Mouse (Mus musculus) embryonic facial prominence, embryonic 12.5 days (tissue): ENCODE results near the gene Tirap. TPM values are rescaled to one million over a fixed set of nuclear protein-coding genes. Genes with fewer than 3 reads are reported as not detected.

Experiments used
- ATAC-seq: fragments of 200-750 bp; cut with Nextera tagmentation; 2 replicates; pipeline ENCODE4 v1.8.0; 2017; ENCODE audit not compliant: insufficient number of reproducible peaks, insufficient read depth, low FRiP score, low TSS enrichment
- H3K27ac ChIP-seq: fragments of 300-500 bp; sonication (generic); 2 replicates; pipeline ENCODE4 v1.5.1; 2016; ENCODE audit warnings: mild to moderate bottlenecking
- H3K27me3 ChIP-seq: fragments of 300-500 bp; sonication (generic); 2 replicates; pipeline ENCODE4 v1.6.1; 2016; ENCODE audit warnings: mild to moderate bottlenecking, moderate library complexity
- H3K36me3 ChIP-seq: fragments of 300-500 bp; sonication (generic); 2 replicates; pipeline ENCODE4 v1.6.1; 2016; ENCODE audit warnings: mild to moderate bottlenecking
- H3K4me1 ChIP-seq: fragments of 300-500 bp; sonication (generic); 2 replicates; pipeline ENCODE4 v1.6.1; 2016
- H3K4me2 ChIP-seq: fragments of 300-500 bp; sonication (generic); replicated peaks from 2 replicates; pipeline ENCODE4 v1.6.1; 2016; ENCODE audit warnings: mild to moderate bottlenecking, moderate library complexity
- H3K4me3 ChIP-seq: fragments of 300-500 bp; sonication (generic); 2 replicates; pipeline ENCODE4 v1.5.1; 2016; ENCODE audit warnings: mild to moderate bottlenecking
- H3K9ac ChIP-seq: fragments of 300-500 bp; sonication (generic); 2 replicates; pipeline ENCODE4 v1.6.1; 2016; ENCODE audit warnings: mild to moderate bottlenecking, moderate library complexity
- H3K9me3 ChIP-seq: fragments of 300-500 bp; sonication (generic); 2 replicates; pipeline ENCODE4 v1.6.1; 2016; ENCODE audit warnings: mild to moderate bottlenecking, moderate library complexity
- WGBS: fragments of 180-500 bp; shearing (Covaris S2); methylation state at CpG from one replicate; pipeline ENCODE4 v1.1.7; 2016; 5-methylcytosine and 5-hydroxymethylcytosine counted together
- polyA plus RNA-seq: library from polyadenylated mRNA; unstranded; fragments of >200 nt; fragmentation: Nextera tagmentation; extraction: Ambion mirVana; gene quantifications from 2 replicates; pipeline ENCODE4 v1.2.1, GENCODE M21; 2016

The Tirap gene
- polyA plus RNA-seq: 11.6 and 13.3 TPM in 2 replicates

DNA sequence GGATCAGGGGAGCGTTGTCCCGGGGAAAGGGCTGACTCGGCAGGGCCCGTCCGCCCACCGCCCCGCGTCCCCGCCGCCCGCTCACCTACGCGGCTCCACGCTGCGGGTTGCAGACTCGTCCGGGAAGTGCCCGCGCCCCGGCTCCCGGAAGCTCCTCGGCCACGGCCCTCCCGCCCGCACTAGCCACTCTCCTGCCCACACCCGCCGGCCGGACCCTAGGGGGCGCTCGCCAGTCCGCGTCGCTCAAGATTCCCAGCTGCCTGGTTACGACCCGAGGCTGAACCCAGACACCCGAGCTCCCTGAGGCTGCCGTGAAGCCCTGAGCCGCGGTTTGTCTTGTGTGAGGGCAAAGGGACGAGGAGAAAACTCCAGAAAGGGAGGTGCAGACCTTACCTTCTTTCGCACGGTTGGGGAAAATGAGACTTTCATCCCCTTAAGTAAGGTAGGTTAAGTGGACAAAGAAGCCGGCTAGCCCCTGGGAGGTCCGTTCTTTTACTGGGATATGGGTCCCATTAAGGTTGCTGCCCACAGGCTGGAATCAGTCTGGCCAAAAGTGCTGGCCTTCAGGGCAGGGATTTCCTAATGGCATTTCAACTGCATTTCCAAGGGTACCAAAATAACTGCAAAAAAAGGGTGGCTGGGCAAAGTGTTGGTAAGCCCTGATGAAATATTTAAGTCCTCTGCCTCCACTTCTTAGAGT lies at the start of gene Tirap, which contains the start of gene Srpr:
Tirap (minus strand) TSS at position 520 of the 700 bp plus-strand sequence.
Srpr (plus strand) TSS at position 404 of the 700 bp plus-strand sequence.
- Histone ChIP-seq H3K4me3 (peak within 1 kb of the TSS; percentile 65), H3K9ac (peak within 1 kb of the TSS; percentile 78), H3K9me3 (no peaks in the 10 kb centered on the region), H3K27ac (peak within 1 kb of the TSS; percentile 46; the same call in 1 of the 2 replicates), H3K4me2 (peak within 1 kb of the TSS; percentile 73), H3K27me3 (no peaks in the 10 kb centered on the region), H3K36me3 (peaks cover 6% of the 10 kb centered on the region), H3K4me1 (peaks cover 7% of the 10 kb centered on the region; the same call in 1 of the 2 replicates)
- under 1% methylated on average over 44 of the region's 44 CpGs for WGBS
- peak; percentile 92 for ATAC-seq

DNA sequence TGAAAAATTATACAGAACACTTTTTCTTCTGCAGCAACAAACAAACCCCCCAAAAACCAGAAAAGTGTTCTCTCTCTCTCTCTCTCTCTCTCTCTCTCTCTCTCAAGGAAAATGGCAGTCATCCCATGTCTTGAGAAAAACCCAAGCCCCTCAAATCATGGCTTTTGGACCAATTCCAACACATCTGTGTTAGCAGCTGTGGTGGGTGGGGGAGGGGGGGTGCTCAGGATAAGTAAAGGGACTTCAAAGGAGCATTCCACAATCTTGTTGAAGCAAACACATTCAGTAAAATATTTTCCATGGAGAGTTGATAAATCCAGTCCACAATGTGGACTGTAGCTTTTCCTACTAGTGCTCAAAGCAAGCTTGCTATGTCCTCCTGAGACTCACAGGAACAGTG lies 49.4 kb upstream of the Tirap start:
- ATAC-seq: no peak
- H3K27ac ChIP-seq: 0 out of 2 replicates have a peak overlapping the region, but pooled peaks have one; percentile 50
- no peaks in the 10 kb centered on the region for H3K27me3 ChIP-seq
- no peak overlapping the region for H3K4me2 ChIP-seq
- peaks cover 11% of the 10 kb centered on the region; the same call in 1 of the 2 replicates for H3K4me1 ChIP-seq
- no peaks in the 10 kb centered on the region for H3K9me3 ChIP-seq
- H3K4me3 ChIP-seq: no peak overlapping the region
- H3K36me3 ChIP-seq: no peaks in the 10 kb centered on the region
- H3K9ac ChIP-seq: no peak overlapping the region

DNA sequence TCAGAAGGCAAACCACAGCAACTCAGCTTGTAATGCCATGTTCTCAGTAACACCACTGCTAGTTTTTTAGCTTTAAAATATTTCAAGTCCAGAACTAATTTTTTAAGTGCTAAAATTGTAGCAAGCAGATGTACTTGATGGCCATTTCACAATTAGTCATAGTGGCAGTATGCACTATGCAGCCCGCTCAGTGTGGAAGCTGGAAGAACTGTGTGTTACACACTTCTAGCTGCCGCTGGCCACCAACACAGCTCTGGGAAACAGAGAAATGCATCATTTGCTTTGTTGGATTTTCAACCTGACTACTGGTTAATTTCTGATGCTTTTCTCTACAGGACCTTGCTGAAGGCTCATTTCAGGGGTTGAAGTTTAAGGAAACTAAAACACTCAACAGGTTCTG lies 47.3 kb upstream of the Tirap start:
- H3K36me3 ChIP-seq: no peaks in the 10 kb centered on the region
- no peak overlapping the region for H3K4me2 ChIP-seq
- H3K27me3 ChIP-seq: no peaks in the 10 kb centered on the region
- peaks cover 11% of the 10 kb centered on the region; the same call in 1 of the 2 replicates for H3K4me1 ChIP-seq
- no peak for ATAC-seq
- H3K9me3 ChIP-seq: no peaks in the 10 kb centered on the region
- no peak overlapping the region for H3K27ac ChIP-seq
- WGBS: 91% methylated on average over 2 of the region's 2 CpGs
- H3K9ac ChIP-seq: no peak overlapping the region
- H3K4me3 ChIP-seq: no peak overlapping the region

DNA sequence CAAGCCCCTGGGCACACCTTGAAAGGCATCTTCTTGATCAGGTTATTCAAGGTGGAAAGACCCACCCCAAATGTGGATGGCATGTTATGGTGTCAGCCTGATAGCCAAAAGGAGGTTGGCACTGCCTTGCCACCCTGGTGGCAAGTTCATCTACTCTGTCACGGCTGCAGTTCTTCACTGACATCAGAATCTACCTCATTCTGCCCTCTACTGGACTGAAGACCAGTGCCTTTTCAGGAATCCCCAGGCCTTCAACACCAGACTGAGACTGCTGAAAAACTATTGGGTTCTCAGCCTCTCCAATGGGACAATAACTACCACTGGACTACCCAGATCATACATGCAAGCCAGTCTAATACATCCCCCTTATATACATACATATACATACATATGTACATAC lies 39.6 kb upstream of the Tirap start:
- Histone ChIP-seq H3K9me3 (no peaks in the 10 kb centered on the region), H3K36me3 (no peaks in the 10 kb centered on the region; the same call in 1 of the 2 replicates), H3K4me1 (no peaks in the 10 kb centered on the region), H3K27ac (no peak overlapping the region), H3K9ac (no peak overlapping the region), H3K4me2 (no peak overlapping the region), H3K27me3 (no peaks in the 10 kb centered on the region), H3K4me3 (no peak overlapping the region)
- 59% methylated on average over 1 of the region's 1 CpGs for WGBS
- ATAC-seq: no peak

DNA sequence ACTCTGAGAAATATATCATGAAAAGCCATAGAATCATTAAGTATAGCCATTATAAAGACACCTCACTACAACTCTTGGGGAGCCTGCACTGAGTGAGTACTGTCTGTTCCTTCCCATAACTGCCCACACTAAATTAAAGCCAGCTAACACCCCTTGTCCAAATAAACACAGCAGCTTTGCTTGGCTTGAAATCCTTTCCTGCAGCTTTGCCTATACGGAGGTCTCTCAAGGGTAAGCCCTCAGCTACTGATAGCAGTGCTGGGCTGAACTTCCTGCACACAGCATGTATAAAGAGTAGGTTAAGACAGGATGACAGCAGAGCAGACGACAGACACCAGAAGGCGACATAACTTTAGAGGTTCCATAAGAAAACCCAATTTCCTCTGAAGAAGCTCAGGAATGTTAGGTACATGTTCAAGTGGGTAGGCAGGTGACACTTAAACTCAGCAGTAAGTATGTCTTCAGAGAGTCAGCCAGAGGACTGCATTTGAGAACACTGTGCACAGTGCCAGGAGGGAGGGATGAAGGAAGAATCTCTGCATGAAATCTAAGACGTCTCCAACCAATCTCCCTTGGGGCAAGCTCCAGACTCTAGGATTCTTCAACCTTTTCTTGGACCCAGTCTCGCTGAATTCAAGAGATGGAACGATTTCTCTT lies 39.0 kb upstream of the Tirap start:
- no peaks in the 10 kb centered on the region for H3K27me3 ChIP-seq
- no peak overlapping the region for H3K4me3 ChIP-seq
- H3K36me3 ChIP-seq: peaks cover 5% of the 10 kb centered on the region; the same call in 1 of the 2 replicates
- no peak overlapping the region for H3K27ac ChIP-seq
- no peaks in the 10 kb centered on the region for H3K4me1 ChIP-seq
- H3K4me2 ChIP-seq: no peak overlapping the region
- H3K9ac ChIP-seq: no peak overlapping the region
- no peaks in the 10 kb centered on the region for H3K9me3 ChIP-seq
- ATAC-seq: no peak
- 64% methylated on average over 6 of the region's 6 CpGs for WGBS

DNA sequence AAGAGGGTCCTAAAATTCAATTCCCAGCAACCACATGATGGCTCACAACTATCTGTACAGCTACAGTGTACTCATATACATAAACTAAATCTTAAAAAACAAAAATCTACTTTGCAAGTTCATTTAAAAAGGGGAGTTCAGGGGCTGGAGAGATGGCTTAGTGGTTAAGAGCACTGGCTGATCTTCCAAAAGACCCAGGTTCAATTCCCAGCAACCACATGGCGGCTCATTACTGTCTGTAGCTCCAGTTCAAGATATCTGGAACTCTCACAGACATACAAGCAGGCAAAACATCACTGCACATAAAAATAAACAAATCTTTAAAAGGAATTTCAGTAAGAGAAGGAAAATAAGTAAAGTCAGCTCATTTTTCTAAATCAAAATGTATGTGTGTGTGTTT lies 38.3 kb upstream of the Tirap start:
- H3K4me1 ChIP-seq: no peaks in the 10 kb centered on the region
- H3K4me3 ChIP-seq: no peak overlapping the region
- no peak overlapping the region for H3K9ac ChIP-seq
- H3K27ac ChIP-seq: no peak overlapping the region
- H3K9me3 ChIP-seq: no peaks in the 10 kb centered on the region
- no peaks in the 10 kb centered on the region for H3K27me3 ChIP-seq
- WGBS: 91% methylated on average over 1 of the region's 1 CpGs
- ATAC-seq: no peak
- H3K36me3 ChIP-seq: peaks cover 6% of the 10 kb centered on the region; the same call in 1 of the 2 replicates
- H3K4me2 ChIP-seq: no peak overlapping the region

DNA sequence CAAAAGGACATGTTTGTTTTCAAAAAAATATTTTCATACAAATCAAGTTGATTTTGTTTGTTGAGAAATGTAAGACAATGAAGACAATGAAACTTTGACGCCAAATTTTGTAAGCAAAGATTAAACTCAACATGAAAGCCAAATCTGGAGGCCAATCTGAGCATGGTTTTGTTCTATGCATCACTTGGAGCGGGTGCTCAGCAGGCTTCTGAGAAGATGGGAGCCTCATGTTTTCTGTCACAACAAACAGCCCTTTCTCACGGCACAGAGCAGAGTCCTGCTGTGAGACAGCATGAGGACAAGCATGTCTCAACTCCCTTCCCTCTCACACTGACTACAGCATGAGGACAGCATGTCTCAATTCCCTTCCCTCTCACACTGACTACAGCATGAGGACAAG lies 35.9 kb upstream of the Tirap start:
- Histone ChIP-seq H3K4me3 (no peak overlapping the region), H3K4me1 (no peaks in the 10 kb centered on the region), H3K36me3 (peaks cover 15% of the 10 kb centered on the region; the same call in 1 of the 2 replicates), H3K4me2 (no peak overlapping the region), H3K27me3 (no peaks in the 10 kb centered on the region), H3K9me3 (no peaks in the 10 kb centered on the region), H3K27ac (no peak overlapping the region), H3K9ac (no peak overlapping the region)
- ATAC-seq: no peak
- WGBS: 69% methylated on average over 3 of the region's 3 CpGs

DNA sequence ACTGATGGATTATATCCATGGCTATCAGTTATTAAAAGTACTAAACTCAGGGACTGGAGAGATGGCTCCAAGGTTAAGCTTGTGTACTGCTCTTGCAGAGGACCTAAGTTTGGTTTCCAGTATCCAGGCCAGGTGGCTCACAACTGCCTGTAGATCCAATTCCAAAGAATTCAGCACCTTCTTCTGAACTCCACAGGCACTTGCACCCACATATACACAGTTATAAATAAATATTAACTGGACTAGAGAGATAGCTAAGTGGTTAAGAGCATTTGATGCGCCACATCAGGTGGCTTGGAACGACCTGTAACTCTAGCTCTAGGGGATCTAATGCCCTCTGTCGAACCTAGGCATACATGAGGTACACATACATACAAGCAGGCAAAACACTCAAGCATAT lies 28.6 kb upstream of the Tirap start:
- H3K9me3 ChIP-seq: no peaks in the 10 kb centered on the region
- H3K4me2 ChIP-seq: no peak overlapping the region
- H3K27ac ChIP-seq: no peak overlapping the region
- H3K4me1 ChIP-seq: no peaks in the 10 kb centered on the region
- ATAC-seq: no peak
- H3K4me3 ChIP-seq: no peak overlapping the region
- H3K36me3 ChIP-seq: peaks cover 27% of the 10 kb centered on the region
- WGBS: 89% methylated on average over 3 of the region's 3 CpGs
- H3K27me3 ChIP-seq: no peaks in the 10 kb centered on the region
- no peak overlapping the region for H3K9ac ChIP-seq

DNA sequence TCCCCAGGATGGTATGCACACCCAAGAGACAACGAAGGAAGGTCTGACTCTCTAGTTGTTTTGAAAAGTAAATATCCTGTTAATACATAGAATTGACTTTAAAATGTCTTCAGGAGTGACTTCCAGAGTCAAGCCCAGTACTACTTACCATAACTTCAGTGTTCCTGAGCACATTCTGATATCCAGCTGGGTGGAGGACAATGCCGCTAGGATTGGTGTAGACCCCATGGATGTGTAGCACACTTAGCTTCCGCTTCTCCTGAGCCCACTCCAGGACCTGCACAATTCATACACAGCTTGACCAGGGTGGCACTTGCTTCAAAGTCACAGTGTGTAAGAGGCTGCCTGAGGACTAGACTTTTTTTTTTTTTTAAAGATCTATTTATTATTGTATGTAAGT lies 23.4 kb upstream of the Tirap start:
- Histone ChIP-seq H3K4me1 (no peaks in the 10 kb centered on the region), H3K27ac (no peak overlapping the region), H3K36me3 (peaks cover 34% of the 10 kb centered on the region), H3K9me3 (no peaks in the 10 kb centered on the region), H3K27me3 (no peaks in the 10 kb centered on the region), H3K4me3 (no peak overlapping the region), H3K9ac (no peak overlapping the region), H3K4me2 (no peak overlapping the region)
- ATAC-seq: no peak
- WGBS: 94% methylated on average over 3 of the region's 3 CpGs

DNA sequence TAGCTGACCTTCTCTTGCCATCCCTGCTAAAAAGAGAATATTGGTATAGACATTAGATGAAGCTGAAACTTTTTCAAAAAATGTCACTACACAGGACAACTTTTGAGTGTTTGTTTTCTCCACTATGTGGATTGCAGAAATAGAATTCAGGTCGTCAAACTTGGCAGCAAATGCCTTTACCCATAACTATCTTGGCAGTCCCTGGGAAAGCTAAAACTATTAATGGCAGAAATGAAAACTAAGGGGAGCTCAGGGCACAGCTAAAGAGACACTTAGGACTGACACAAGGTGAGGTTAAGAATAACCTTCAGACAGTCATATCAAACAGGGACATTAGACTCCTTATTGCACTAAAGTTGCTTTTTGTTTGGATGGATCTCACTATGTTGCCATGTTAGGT lies 17.9 kb upstream of the Tirap start:
- no peak overlapping the region for H3K9ac ChIP-seq
- no peaks in the 10 kb centered on the region for H3K27me3 ChIP-seq
- H3K4me1 ChIP-seq: no peaks in the 10 kb centered on the region
- H3K27ac ChIP-seq: no peak overlapping the region
- WGBS: 69% methylated on average over 1 of the region's 1 CpGs
- ATAC-seq: no peak
- no peaks in the 10 kb centered on the region for H3K9me3 ChIP-seq
- no peak overlapping the region for H3K4me3 ChIP-seq
- H3K36me3 ChIP-seq: peaks cover 57% of the 10 kb centered on the region
- no peak overlapping the region for H3K4me2 ChIP-seq

DNA sequence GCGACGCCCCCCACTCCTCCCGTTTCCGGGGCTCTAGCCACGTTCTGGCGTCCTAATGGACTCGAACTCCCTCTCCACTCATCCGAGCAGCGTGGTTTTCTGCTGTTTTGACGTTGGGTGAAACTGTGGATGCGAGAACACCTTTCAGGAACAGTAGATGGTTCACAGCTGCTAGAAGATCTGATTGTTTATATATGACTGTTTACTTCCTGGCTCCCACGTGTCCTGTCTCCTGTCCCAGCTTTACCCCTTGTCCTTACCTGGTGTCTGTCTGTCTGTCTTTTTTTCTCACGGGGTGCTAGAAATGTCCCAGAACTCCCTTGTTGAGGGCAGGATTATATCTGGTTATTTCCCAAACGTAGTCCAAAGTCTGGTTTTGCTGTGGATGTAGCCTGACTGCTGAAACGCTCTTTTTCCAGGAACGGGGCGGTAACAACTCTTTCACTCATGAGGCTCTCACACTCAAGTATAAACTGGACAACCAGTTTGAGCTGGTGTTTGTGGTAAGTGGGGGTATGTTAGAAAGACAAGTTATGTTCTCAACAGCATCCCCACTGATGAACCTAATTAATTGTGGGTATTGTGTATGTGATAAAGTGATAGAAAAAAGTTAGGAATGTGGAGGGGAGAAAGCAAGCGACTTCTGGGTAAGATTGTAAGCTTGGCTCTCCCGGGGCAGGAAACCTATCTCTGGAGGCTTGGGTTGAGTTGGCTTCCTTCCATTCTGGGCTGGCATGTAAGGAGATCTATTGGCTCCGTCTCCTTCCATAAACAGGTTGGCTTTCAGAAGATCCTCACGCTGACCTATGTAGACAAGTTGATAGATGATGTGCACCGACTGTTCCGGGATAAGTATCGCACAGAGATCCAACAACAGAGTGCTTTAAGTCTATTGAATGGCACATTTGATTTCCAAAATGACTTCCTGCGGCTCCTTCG lies 11.8 kb upstream of the Tirap start:
- no peak for ATAC-seq
- H3K4me1 ChIP-seq: peaks cover 16% of the 10 kb centered on the region; the same call in 1 of the 2 replicates
- peak overlapping the region; percentile 80 for H3K4me2 ChIP-seq
- H3K36me3 ChIP-seq: peaks cover 55% of the 10 kb centered on the region
- H3K9ac ChIP-seq: peak overlapping the region; percentile 80
- 0 out of 2 replicates have a peak overlapping the region, but pooled peaks have one; percentile 47 for H3K27ac ChIP-seq
- WGBS: 37% methylated on average over 26 of the region's 26 CpGs
- H3K4me3 ChIP-seq: peak overlapping the region; percentile 71
- H3K9me3 ChIP-seq: no peaks in the 10 kb centered on the region
- H3K27me3 ChIP-seq: no peaks in the 10 kb centered on the region
